Mouse (Mus musculus) hindbrain, embryonic 16.5 days (tissue): Measurements from ENCODE around the gene Pkn3. TPM values are rescaled to one million over a fixed set of nuclear protein-coding genes. Genes with fewer than 3 reads are reported as not detected.

ENCODE experiments used
- ATAC-seq: fragments of 200-750 bp; cut with Nextera tagmentation; 2 replicates; pipeline ENCODE4 v1.8.0; 2017; ENCODE audit warnings: moderate TSS enrichment, moderate library complexity
- H3K27ac ChIP-seq: fragments of 300-500 bp; sonication (generic); 2 replicates; pipeline ENCODE4 v1.5.1; 2014; ENCODE audit warnings: low read depth, mild to moderate bottlenecking, control low read depth, low read length, moderate library complexity
- H3K27me3 ChIP-seq: fragments of 300-500 bp; sonication (generic); replicated peaks from 2 replicates; pipeline ENCODE4 v1.6.1; 2014; ENCODE audit warnings: low read length; ENCODE audit not compliant: control insufficient read depth, insufficient read depth
- H3K36me3 ChIP-seq: fragments of 300-500 bp; sonication (generic); 2 replicates; pipeline ENCODE4 v1.6.1; 2014; ENCODE audit warnings: mild to moderate bottlenecking, low read length, moderate library complexity, mixed read lengths; ENCODE audit not compliant: control insufficient read depth, insufficient read depth
- H3K4me1 ChIP-seq: fragments of 300-500 bp; sonication (generic); 2 replicates; pipeline ENCODE4 v1.6.1; 2014; ENCODE audit warnings: low read depth, low read length; ENCODE audit not compliant: control insufficient read depth, insufficient read depth
- H3K4me2 ChIP-seq: fragments of 300-500 bp; sonication (generic); 2 replicates; pipeline ENCODE4 v1.6.1; 2014; ENCODE audit warnings: mild to moderate bottlenecking, low read length, control low read depth, moderate library complexity
- H3K4me3 ChIP-seq: fragments of 300-500 bp; sonication (generic); 2 replicates; pipeline ENCODE4 v1.5.1; 2014; ENCODE audit warnings: mild to moderate bottlenecking, low read length, control low read depth, moderate library complexity
- H3K9ac ChIP-seq: fragments of 300-500 bp; sonication (generic); 2 replicates; pipeline ENCODE4 v1.6.1; 2014; ENCODE audit warnings: low read depth, mild to moderate bottlenecking, control low read depth, low read length, moderate library complexity
- H3K9me3 ChIP-seq: fragments of 300-500 bp; sonication (generic); 2 replicates; pipeline ENCODE4 v1.6.1; 2014; ENCODE audit warnings: mild to moderate bottlenecking, low read length, moderate library complexity; ENCODE audit not compliant: control insufficient read depth
- WGBS: fragments of 180-500 bp; shearing (Covaris S2); extraction: QIAGEN DNeasy Blood & Tissue Kit; methylation state at CpG from one replicate; pipeline ENCODE4 v1.1.7; 2014; 5-methylcytosine and 5-hydroxymethylcytosine counted together
- polyA plus RNA-seq: library from polyadenylated mRNA; unstranded; fragments of >200 nt; fragmentation: Nextera tagmentation; extraction: Ambion mirVana; gene quantifications from 2 replicates; pipeline ENCODE4 v1.2.1, GENCODE M21; 2015

Gene Pkn3
- polyA plus RNA-seq, 1 experiment from 2014 or later: 1.6 TPM

DNA sequence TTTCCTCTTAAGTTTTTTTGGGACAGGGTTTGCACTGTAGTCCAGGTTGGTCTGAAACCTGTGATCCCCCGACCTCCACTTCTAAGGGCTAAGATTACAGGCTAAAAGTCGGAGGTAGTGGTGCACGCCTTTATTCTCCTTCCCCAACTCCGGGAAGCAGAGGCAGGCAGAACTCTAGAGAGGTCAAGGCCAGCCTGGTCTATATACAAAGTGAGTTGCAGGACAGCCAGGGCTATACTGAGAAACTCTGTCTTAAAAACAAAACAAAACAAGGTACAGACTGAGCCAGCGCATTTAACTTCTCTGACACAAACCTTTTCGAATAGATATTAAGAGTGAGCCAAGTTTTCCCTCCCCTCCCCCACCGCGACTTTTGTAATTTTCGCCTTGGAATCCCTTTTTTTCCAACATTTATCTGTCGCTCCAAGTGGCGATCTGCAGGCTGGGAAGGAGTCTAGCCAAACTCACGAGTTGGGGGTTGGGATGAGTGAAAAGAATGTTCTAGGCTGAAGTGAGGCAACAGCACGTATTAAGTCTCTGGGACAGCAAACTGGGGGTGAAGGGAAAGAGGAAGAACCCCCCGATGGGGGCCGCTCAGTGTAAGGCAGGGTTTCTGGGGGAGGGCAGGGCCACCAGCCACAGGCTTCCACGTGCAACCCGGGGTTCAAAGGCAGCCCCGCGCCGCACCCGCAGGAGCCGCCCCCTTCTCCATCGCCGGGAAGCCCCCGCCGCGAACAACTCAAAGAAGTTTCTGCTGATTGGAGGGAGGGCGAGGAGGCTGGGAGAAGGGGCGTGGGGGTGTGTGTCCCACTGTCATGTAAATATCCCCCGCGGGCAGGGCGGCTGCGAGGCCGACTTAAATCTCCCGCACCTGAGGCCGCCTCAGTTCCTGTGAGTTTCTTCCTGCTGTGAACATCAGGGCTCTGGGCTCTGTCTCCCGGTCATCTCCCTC is 16.0 kb upstream of the Pkn3 start:
- Histone ChIP-seq H3K27ac (peak overlapping the region; percentile 72; the same call in 1 of the 2 replicates), H3K9me3 (no peaks in the 10 kb centered on the region), H3K4me1 (peaks cover 20% of the 10 kb centered on the region), H3K36me3 (no peaks in the 10 kb centered on the region), H3K9ac (peak overlapping the region; percentile 67), H3K4me3 (peak overlapping the region; percentile 53), H3K27me3 (no peaks in the 10 kb centered on the region), H3K4me2 (peak overlapping the region; percentile 62)
- ATAC-seq: no peak
- 11% methylated on average over 29 of the region's 37 CpGs for WGBS

DNA sequence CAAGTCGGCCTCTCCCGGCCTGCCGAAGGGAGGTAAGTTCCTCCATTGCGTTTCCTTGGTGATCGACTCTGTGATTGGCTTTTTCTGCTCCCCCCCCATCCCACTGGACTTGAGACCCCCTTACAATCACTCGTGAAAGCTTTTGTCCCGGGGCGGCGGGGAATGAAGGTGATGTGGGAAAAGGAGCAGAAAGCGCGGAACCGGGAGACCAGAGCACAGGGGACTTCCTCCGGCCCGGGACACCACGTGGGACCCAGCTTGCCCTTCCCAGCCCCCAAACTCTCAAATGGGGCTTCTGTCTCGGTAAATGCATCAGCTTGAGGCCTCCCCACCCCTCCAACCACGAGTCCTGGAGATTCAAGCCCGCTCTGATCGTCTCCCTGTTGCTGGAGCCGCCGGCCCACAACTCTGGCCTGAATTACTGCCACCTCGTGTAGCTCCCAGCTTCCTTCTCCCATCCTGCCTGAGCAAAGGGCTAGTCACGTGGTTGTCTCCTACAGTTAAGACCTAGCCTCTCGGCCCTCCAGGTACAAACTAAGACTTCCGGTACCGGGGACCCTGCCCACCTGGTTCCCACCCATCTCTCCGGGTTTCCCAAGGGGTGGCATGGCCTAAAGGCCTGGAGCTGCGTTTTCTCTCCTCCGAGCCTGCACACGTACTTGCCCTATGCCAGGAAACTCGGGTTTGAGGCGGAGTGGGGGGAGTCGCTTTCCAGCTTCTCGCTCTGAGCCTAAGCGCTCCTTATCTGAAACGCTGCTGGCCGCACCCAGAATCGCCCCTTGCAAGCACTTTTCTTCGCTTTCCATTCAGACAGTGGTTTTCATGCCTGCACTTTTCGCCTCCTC is 15.0 kb upstream of the Pkn3 start:
- Histone ChIP-seq H3K4me1 (peaks cover 20% of the 10 kb centered on the region), H3K9me3 (no peaks in the 10 kb centered on the region), H3K36me3 (no peaks in the 10 kb centered on the region), H3K27me3 (no peaks in the 10 kb centered on the region), H3K4me2 (peak overlapping the region; percentile 62), H3K4me3 (peak overlapping the region; percentile 53), H3K27ac (peak overlapping the region; percentile 72), H3K9ac (peak overlapping the region; percentile 67)
- 0% methylated on average over 40 of the region's 40 CpGs for WGBS
- no peak for ATAC-seq

DNA sequence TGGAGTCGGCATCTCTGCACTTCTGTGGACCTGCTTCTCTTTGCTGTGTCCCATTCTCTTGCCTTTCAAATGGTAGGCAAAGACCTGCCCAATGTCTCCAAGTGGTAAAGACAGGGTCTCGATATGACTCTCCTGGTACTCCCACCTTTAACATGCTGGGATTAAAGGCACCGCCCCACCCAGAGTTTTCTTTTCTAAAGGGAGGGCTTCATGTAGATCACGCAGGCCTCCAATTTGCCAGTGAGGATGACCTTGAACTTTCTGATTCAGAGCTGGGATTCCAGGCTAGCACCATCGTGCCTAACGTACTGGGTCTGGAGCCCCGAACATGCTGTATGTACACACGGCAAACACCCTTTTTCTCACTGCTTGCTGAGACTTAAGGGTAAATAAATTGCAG is 14.2 kb upstream of the Pkn3 start:
- peak overlapping the region; percentile 67 for H3K9ac ChIP-seq
- WGBS: 5% methylated on average over 8 of the region's 8 CpGs
- no peaks in the 10 kb centered on the region for H3K9me3 ChIP-seq
- peaks cover 26% of the 10 kb centered on the region for H3K4me1 ChIP-seq
- H3K27me3 ChIP-seq: no peaks in the 10 kb centered on the region
- no peaks in the 10 kb centered on the region for H3K36me3 ChIP-seq
- ATAC-seq: no peak
- H3K4me3 ChIP-seq: peak overlapping the region; percentile 53
- peak overlapping the region; percentile 72 for H3K27ac ChIP-seq
- H3K4me2 ChIP-seq: peak overlapping the region; percentile 62

DNA sequence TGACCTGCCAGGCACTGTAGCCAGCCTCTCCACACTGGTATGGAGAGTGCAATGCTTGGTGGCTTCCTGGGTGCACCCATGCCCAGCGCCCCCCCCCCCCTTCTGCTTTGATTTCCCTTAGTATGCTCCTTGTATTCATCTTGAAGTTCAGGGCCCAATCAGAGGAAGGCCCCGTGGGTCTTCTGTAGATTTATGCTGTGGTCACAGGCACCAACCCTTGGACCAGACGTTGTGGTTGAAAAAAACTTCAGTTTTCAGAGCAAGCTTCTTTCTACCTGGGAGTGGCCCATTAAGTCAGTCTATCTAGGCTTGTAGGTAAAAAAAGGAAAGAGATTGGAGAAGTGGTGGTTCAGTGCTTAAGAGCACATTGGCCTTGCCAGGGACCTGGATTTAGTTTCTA is 13.7 kb upstream of the Pkn3 start:
- H3K9me3 ChIP-seq: no peaks in the 10 kb centered on the region
- 10% methylated on average over 2 of the region's 3 CpGs for WGBS
- peaks cover 31% of the 10 kb centered on the region for H3K4me1 ChIP-seq
- no peak overlapping the region for H3K9ac ChIP-seq
- no peak overlapping the region for H3K4me3 ChIP-seq
- no peaks in the 10 kb centered on the region for H3K27me3 ChIP-seq
- peak overlapping the region; percentile 62 for H3K4me2 ChIP-seq
- ATAC-seq: no peak
- H3K36me3 ChIP-seq: no peaks in the 10 kb centered on the region
- no peak overlapping the region for H3K27ac ChIP-seq

DNA sequence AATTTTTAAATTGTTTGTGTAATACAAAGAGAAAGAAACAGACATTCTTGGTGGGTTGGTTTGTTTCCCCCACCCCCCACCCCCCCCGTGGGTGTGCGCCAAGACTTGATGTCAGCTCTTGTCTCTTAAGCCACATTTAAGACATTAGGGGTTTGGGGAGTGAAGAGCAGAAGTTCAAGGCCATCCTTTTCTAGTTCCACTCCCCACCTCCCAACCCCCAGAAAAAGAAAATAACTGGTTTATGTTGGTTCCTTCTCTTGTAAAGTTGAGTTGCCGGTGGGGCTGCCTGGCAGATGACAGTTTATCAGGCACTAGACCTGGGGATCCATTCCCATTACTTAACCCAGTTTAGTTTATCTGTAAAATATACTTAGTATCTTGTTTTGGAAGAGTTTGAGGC is 13.2 kb upstream of the Pkn3 start:
- Histone ChIP-seq H3K27me3 (no peaks in the 10 kb centered on the region), H3K4me2 (no peak overlapping the region)
- 34% methylated on average over 3 of the region's 3 CpGs for WGBS

DNA sequence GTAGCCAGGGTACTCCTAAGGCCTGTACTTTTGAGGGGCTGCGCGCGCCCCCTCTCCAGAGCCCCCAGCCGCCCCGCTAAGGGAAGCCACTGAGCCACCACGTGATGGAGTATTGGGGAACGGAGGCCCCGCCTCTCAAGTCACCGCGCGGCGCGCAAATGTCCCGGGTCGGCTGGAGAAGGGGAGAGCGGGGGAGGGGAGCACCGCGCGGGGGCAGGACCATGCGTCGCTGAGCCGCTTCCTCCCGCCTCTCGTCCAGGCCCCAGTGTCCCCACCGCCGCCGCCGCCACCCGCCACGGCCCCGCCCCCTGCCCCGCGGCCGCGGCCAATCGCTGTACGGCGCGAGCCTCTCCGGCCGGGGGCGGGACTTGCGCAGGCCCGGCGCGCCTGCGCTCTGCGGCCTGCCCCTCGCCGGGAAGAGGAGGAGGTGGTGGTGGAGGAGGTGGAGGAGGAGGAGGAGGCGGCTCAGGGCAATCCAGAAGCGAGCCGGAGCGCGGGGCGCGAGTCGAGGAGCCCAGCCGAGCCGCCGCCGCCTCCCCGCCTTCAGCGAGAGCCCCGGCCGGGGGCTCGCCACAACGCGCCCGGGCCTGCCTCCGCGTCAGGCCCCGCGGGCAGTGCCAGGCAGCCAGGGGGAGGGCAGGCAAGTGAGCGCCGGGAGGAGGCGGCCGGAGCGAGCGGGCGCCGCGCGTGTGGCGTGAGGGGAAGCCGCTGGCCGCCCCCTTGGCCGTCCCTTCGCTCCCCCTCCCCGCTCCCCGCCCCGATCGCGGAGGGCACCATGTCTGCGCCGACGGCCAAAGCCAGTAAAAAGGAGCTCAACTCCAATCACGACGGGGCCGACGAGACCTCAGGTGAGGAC is 11.2 kb upstream of the Pkn3 start:
- no peaks in the 10 kb centered on the region for H3K27me3 ChIP-seq
- H3K9me3 ChIP-seq: no peaks in the 10 kb centered on the region
- under 1% methylated on average over 42 of the region's 101 CpGs for WGBS
- ATAC-seq: peak; percentile 96
- H3K4me2 ChIP-seq: peak overlapping the region; percentile 59
- H3K4me3 ChIP-seq: peak overlapping the region; percentile 99
- peak overlapping the region; percentile 99 for H3K27ac ChIP-seq
- H3K4me1 ChIP-seq: peaks cover 31% of the 10 kb centered on the region
- H3K36me3 ChIP-seq: 0 out of 2 replicates have a peak, but pooled peaks cover 4% of the 10 kb centered on the region
- peak overlapping the region; percentile 98 for H3K9ac ChIP-seq

More for the DNA sequence above, 13.2 kb upstream of the Pkn3 start:
- no peak overlapping the region for H3K27ac ChIP-seq
- ATAC-seq: no peak
- no peak overlapping the region for H3K9ac ChIP-seq
- no peak overlapping the region for H3K4me3 ChIP-seq
- H3K4me1 ChIP-seq: peaks cover 31% of the 10 kb centered on the region
- no peaks in the 10 kb centered on the region for H3K36me3 ChIP-seq
- no peaks in the 10 kb centered on the region for H3K9me3 ChIP-seq

DNA sequence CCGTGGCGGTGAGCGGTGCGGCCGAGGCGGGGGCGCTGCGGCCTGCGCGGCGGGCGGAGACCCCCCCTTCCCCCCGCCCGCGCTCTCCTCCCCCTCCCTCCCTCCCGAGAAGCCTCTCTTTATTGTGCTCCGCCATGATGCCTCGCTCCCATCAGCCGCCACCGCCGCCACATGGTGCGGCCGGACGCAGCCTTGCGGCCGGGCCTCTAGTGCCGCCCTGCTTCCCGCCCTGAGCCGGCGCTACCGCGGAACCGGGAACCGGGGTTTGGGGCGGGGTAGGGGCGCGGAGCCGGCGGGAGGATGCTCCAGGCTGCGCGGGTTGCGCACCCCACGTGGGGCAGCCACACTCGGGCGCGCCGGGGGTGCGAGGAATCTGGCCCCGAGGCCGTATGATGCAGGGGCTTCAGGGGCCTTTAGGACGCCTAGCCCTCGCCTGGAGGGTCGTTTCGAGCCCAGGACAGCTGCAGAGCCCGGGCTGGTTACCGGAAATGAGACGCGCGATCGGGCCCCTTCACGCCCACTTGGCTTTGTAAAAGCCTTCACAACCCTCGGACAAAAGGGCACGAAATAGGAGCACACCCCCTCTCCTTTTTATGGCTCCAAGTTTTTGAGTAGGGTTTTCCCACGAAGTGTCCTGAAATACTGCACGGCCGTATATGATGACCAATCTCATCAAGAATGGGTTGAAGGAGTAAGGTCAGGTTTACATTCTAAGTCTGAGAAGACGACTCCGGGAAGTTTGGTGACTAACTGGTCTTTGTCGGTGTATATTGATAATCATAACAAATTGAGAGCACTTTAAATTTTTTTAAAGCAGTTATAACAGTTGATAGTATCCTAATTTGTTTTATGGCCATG is 10.2 kb upstream of the Pkn3 start:
- ATAC-seq: peak; percentile 25
- Histone ChIP-seq H3K27ac (peak overlapping the region; percentile 99), H3K9me3 (no peaks in the 10 kb centered on the region), H3K4me1 (peaks cover 26% of the 10 kb centered on the region), H3K4me2 (peak overlapping the region; percentile 73), H3K36me3 (0 out of 2 replicates have a peak, but pooled peaks cover 4% of the 10 kb centered on the region), H3K9ac (peak overlapping the region; percentile 98), H3K27me3 (no peaks in the 10 kb centered on the region), H3K4me3 (peak overlapping the region; percentile 99)
- under 1% methylated on average over 31 of the region's 69 CpGs for WGBS

DNA sequence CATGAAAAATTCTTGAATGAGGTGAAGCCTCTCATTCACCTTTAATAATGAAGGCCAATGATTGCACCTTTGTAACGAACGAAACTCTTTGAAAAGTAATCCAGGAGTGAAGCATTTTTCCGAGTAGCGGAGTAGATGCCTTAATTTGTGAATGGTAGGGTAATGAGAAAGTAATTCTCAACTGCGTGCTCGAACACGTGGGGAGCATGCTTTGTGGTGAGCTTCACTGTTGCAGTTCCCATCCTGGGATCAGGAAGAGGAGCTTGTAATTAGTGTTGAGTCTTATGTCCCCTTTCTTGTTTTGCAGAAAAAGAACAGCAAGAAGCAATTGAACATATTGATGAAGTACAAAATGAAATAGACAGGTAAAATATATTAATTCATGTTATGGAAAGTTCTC is 9.5 kb upstream of the Pkn3 start:
- peak overlapping the region; percentile 98 for H3K9ac ChIP-seq
- H3K4me3 ChIP-seq: peak overlapping the region; percentile 99
- WGBS: 24% methylated on average over 7 of the region's 7 CpGs
- H3K9me3 ChIP-seq: no peaks in the 10 kb centered on the region
- H3K4me2 ChIP-seq: peak overlapping the region; percentile 73
- H3K27me3 ChIP-seq: no peaks in the 10 kb centered on the region
- H3K36me3 ChIP-seq: peaks cover 7% of the 10 kb centered on the region; the same call in 1 of the 2 replicates
- no peak for ATAC-seq
- no peak overlapping the region for H3K27ac ChIP-seq
- peaks cover 20% of the 10 kb centered on the region for H3K4me1 ChIP-seq
